Mouse (Mus musculus): Measurements from ENCODE around the gene Fam199x. TPM values are rescaled to one million over a fixed set of nuclear protein-coding genes. Genes with fewer than 3 reads are reported as not detected.

The Fam199x gene
- 1 to 10 TPM; 3.1 to 3.4 TPM for total RNA-seq (2023)

DNA sequence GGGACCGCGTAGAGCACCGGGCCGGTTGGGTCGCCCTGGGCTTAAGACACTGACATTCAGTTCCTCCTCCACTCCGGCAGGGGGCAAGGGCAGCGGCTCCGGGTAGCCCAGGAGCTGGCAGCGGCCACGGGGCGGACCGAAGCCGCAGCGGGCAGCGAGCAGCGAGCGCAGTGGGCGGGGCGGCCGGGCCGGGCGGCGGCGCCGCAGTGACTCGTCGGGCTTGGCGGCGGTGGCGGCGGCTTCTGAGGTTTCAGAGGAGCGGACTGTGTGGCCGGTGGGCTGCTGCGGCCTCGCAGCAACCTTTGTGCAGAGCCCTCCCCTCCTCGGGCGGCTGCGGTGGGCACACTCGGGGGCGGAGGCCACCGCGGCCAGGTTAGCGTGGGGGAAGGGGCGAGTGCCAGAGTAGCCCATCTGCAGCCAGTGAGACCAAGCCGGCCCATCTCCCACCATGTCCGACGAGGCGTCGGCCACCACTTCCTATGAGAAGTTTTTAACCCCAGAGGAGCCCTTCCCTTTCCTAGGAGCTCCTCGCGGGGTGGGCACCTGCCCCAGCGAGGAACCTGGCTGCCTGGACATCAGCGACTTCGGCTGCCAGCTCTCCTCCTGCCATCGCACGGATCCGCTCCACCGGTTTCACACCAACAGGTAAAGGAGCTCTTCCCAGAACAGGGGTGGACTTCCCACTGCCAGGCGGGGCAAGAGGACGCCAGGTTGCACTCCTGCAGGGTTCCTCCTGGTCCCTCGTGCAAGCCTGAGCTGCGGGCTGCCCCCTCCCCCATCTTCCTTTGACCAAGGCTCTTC, at the start of gene Fam199x:
Gene Fam199x (plus strand): TSS at position 170 of the 801 bp plus-strand sequence.

GRCm38 (mm10) chrX:137038000-137038483, 11.4 kb upstream of the Fam199x start, which contains the start of gene Slc25a53:
TSS of gene Slc25a53 (minus strand) at chrX:137038302.

GRCm38 (mm10) chrX:137121718-137122117, 72.3 kb downstream of the Fam199x start, which contains the start of gene Esx1:
TSS of gene Esx1 (minus strand) at chrX:137122083.

Other genes with a start within 250 kb of the Fam199x start
- gene Plp1, start 226.9 kb upstream of the Fam199x start, total RNA-seq (2023): under 1 TPM; 0.15 to 0.22 TPM
- gene Rab9b, start 180.8 kb upstream of the Fam199x start, total RNA-seq (2023): not detected
- not detected for gene H2bfm, start 122.3 kb upstream of the Fam199x start, total RNA-seq (2023)
- 1 to 10 TPM; 2.1 to 6.0 TPM for gene Tmsb15b2, start 74.1 kb upstream of the Fam199x start, total RNA-seq (2023)
- not detected for gene Tmsb15l, start 72.7 kb upstream of the Fam199x start, total RNA-seq (2023)
- 1 to 10 TPM in 1 of 2 experiments, not detected in 1; 1.8 TPM for gene Tmsb15b1, start 72.7 kb upstream of the Fam199x start, total RNA-seq (2023)
- not detected for gene Zcchc18, start 56.4 kb upstream of the Fam199x start, total RNA-seq (2023)
- gene Slc25a53, start 11.3 kb upstream of the Fam199x start, total RNA-seq (2023): 1 to 10 TPM; 3.0 to 7.5 TPM
- gene Esx1, start 72.5 kb downstream of the Fam199x start, total RNA-seq (2023): not detected

All from neutrophil, adult 83 days (primary cell).